Mouse (Mus musculus): ENCODE measurements around the gene Gm16253. TPM values are rescaled to one million over a fixed set of nuclear protein-coding genes. Genes with fewer than 3 reads are reported as not detected.
A peak's percentile ranks its signal among the peaks of the same experiment; 100 is the strongest.

Gm16253 gene
- total RNA-seq (2021) = 1 to 10 TPM; 1.5 TPM
- long read RNA-seq, experiment 1 = 0 reads
- long read RNA-seq, experiment 2 = 0 reads

DNA sequence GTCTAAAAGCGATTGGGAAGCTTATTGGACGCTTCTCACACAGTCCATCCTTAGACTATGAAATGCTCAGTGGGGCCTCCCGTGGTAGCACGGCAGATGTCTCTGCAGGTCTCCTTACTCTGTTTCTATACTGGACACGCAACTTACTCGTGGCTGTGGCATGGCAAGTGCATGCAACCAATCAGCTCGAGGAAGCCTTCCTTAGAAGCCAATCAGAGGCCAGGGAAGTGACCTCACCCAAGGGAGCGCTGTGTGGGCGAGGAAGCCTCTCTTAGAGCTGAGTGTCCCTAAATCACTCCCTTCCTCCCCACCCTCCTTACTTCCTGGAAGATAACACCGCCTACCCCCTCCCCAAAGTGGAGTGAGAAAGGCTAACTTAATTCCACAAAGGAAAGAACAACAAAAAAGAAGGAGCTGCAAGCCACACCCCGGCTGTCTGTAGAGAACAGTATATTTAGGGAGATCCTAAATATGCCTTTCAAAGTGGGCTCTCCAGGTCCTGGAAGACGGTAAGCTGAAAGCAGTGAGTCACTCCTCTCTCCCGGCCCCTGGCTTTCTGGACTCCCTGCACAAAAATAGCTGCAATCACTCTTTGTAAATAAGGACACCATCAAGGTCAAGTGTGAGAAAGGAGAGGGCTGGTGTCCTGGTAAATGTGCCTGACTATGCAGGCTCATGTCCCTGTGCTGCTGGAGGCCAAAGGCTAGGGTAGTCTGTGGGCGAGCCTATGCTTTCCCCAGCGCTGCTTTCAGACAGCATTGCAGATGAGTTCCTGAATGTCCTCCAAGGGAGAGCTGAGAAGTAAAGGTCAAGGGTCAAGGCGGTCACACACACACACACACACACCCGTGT lies at the start of gene Gm16253:
TSS of gene Gm16253 (plus strand) at position 295 of the 852 bp plus-strand sequence.
- DNase-seq (ENCODE audit: low spot score in 2 of 2) = peak; percentile 80 to 93

DNA sequence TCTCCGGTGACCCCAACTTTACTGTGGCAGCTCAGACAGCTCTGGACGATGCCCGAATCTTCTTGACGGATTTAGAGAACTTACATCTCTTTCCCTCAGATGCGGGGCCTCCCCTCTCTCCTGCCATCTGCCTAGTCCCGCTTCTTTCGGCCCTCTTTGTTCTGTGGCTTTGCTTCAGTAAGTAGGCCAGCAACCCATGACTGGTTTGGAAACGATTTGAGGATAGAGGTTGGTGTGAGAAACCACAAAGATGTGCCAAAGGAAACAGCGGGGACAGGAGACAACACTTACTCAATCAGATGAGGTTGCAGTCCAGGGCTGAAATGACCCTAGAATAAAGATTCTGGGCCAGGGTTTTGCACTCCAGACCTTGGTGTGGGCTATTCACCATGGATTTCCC lies 48.3 kb upstream of the Gm16253 start:
- DNase-seq (ENCODE audit: low spot score in 2 of 2) = no peak

DNA sequence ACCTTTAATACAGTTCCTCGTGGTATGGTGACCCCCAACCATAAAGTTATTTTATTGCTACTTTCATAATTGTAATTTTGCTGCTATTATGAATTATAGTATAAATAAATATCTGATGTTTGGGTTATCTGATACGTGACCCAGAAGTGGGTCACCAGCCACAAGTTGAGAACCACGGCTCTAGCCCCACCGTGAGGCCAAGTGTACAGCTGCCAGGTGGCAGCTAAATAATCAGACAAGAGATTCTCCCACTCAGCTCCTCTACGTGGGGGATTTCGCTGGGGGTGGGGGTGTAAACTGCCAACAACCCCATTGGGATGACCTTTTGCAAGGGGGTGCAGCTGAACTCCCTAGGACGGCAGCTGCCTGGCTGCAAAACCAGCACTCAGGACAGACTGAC lies 44.7 kb upstream of the Gm16253 start:
- DNase-seq (ENCODE audit: low spot score in 2 of 2) = no peak

DNA sequence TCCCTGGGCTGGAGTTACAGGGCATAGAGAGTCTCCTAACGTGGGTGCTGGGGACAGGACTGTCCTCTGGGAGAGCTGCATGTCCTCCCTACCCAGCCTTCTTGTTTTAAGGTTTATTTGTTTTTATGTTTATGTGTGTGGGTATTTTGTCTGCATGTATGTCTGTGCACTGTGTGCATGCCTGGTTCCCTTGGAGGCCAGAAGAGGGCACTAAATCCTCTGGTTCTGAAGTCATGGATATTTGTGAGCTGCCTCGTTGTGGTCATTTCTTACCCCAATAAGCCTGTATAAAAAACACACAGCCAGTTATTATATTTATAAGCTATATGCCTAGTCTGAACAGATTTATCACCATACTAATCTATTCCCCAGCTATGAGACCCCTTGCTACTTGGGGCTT lies 42.5 kb upstream of the Gm16253 start:
- no peak for DNase-seq (ENCODE audit: low spot score in 2 of 2)

DNA sequence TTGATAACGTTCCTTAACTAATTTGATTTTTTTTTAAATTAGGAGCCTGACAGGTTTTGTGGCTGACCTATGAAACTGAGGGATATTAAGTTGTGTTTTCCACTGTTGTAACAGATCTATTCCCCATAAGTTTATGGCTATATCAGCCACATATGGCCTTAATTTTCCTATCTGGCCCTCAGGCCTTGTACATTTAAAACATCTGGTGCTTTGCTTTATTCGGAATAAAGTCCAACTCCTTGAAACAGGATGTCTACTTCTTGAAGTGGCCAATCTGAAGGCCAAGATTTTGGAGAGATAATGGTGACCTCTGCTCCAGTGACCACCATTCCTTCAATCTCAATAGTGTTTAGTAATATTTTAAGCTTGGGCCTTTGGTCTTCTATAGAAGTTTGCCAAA lies 37.5 kb upstream of the Gm16253 start:
- no peak for DNase-seq (ENCODE audit: low spot score in 2 of 2)

DNA sequence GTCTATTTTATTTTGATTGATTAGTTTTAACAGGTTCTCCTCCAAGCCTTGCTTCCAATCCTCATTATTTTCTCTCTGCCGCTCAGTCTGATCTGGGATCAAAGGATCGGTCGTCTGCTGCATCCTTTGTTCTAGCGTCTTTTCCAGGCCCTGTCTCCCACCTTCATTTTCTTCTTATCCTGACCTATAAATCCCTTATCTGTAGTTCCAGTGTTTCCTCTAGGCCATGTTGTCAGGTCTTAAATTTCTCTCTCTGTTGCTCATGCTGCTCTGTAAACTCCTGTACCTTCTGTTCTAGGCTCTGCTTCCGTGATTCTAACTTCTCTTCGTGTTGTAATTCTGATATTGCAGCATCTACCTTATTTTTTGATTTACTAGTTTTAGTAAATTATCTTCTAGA lies 36.0 kb upstream of the Gm16253 start:
- no peak for DNase-seq (ENCODE audit: low spot score in 2 of 2)

DNA sequence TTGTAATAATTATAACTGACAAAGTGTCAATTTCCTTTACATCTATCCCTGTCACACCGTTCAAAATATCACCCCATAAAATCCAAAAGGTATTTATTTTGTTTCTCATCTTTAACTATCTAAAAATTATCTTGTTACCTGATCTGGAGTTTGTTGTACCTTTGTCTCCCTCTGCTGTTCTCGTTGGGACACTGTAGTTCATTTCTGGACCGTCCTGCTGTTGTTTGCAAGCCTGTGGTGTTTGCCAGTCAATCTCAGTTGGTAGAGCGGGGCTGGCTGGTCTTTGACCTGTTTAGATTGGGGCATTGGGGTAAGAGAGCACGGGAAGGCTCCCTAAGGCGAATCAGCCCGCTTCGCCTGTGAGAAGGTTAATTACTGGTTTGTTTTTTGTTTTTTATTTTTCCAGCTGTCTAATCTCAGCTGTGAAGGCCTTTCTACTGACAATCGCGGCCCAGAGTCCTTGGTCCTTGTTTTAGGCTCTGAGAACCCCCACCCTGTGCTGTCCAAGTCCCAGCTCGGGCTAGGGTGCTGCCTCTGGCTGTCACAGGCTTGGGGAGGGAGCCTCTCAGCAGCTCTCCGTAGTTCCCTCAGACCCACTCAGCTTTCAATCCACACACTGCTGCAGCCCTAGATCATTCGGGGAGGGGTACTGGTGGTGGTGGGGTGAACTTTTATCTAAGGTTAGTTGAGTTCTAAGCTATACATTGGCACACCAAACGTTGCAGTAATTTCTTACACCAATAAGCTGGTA lies 35.3 kb upstream of the Gm16253 start:
- DNase-seq (ENCODE audit: low spot score in 2 of 2) = no peak

DNA sequence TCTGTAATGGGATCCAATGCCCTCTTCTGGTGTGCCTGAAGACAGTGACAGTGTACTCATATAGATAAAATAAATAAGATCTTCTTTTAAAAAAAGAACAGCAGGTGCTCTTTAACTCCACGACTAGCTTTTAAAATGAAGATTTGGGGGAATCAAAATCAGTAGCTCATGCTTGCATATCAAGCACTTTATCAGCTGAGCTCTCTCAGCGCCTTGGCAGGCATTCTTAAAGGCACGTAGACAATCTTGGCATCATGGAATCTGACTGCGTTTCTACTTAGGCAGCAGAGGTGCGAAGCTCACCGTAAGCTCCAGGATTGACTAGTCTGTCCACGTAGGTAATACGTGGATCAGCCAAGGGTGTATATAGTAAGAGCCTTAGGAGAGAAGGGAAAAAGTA lies 34.2 kb upstream of the Gm16253 start:
- no peak for DNase-seq (ENCODE audit: low spot score in 2 of 2)

DNA sequence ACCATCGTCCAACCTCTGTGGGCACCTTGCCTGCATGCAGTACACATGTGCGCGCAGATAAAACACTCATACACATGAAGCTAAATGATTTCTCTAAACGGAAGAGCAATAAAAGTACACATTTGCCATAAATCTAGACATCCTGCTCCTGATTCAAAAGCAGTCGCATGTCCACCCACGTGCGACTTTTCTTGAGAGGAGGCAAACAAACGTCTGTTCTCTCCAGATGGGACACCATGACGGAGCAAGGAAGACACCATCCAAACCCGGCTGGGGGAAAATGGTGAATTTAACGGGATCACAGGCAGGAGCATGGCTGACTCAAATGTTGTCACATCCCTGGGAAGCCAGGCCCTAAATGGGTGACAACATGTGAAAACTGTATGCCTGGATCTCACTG lies 33.4 kb upstream of the Gm16253 start:
- no peak for DNase-seq (ENCODE audit: low spot score in 2 of 2)

DNA sequence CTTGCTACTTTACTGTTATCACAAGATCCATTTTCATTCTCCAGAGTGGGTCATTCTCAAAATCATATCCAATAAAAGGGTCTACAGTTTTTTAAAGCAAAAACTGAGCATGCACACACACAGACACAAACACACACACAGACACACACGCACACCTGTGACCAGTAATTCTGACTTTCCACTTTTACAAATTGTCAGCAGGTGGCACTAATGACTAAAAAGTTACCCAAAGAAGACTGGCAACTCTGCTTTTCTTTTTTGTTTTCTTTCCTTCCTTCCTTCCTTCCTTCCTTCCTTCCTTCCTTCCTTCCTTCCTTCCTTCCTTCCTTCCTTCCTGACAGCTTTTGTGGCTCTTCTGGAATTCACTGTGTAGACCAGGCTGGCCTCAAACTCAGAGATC lies 31.2 kb upstream of the Gm16253 start:
- no peak for DNase-seq (ENCODE audit: low spot score in 2 of 2)

DNA sequence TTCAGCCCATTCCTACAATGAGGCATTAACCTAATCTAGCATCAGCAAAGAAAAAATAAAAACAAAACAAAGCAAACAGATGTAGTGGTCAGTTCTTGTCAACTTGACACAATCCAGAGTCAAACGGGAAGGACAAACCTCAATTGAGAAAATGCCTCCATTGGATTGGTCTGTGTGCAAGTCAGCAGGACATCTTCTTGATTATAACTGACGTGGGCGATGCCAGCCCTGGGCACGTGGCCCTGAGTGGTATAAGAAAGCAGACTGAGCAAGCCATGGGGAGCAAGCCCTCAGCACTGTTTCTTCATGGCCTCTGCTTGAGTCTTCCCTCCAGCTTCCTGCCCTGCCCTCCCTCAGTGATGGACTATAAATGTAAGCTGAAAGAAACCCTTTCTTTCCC lies 29.9 kb upstream of the Gm16253 start:
- no peak for DNase-seq (ENCODE audit: low spot score in 2 of 2)

DNA sequence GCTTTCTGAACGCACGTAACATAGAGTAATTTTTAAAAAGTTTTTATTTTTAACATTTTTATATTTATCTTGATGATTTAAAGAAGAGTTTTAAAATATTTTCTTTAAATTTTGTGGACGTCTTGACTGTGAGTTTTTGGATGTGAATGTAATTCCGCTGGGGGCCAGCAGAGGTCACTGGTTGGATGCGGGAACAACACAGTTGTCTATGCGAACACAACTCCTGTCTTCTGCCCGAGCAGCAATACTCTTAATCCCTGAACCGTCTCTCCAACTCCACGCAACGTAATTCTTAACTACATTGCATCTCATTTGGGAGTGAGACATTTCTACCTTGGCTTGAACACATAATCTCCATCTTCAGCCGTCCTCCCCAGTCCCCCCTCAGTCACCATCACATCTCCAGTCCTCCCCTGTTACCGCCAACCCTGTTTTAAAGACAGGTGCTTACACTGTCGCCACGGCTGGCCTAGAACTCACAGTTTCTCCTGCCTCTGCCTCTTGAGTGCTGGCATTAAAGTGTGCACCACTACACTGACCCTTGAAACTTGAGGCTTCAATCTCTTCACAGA lies 29.3 kb upstream of the Gm16253 start:
- DNase-seq (ENCODE audit: low spot score in 2 of 2) = peak; percentile 66 to 81

DNA sequence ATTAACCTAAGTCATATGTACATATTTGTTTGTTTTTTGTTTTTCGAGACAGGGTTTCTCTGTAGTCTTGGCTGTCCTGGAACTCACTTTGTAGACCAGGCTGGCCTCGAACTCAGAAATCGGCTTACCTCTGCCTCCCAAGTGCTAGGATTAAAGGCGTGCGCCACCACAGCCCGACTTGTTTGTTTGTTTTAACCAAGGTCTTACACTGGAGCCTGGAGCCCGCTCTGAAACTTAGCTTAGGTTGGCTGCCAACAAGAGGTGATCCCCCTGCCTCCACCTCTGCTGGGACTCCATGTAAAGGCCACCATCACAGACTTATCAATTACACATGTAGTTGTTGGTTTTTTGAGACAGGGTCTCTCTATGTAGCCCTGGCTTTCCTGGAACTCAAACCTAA lies 28.0 kb upstream of the Gm16253 start:
- no peak for DNase-seq (ENCODE audit: low spot score in 2 of 2)

DNA sequence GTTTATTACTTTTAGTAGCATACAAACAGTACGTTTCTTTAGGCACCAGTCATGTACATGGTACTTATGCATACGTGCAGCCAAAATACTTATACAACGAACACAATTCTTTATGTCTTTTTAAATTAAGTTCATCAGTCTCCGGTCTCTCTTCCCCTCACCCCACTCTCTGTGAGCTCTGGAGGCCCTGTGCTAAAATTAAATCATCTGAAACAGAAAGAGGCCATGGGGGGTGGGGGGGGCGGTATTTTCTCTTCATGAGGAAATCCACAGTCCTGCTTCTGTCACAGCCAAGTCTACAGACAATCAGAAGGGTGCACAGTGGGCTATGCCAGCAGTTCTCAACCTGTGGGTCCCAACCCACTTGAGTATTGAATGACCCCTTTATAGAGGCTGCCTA lies 27.4 kb upstream of the Gm16253 start:
- DNase-seq (ENCODE audit: low spot score in 2 of 2) = no peak

DNA sequence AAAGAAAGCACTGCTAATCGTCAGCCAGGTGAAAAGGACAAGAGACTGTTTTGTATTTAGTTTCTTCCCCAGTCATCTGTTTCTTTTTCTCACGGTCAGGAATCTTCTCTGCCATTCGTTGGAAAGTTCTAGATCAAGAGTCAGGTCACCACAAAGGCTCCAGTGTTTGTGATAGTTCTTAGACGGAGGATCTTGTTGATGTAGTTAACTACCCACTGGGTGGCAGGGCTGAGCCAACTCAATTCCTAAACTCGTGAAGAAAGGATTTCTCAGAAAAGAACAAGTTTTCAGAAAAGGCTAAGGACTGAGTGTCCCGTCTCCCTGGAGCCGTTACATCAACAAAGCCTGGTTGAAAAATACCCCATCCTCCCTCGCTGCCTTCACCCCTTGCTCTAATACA lies 25.6 kb upstream of the Gm16253 start:
- DNase-seq (ENCODE audit: low spot score in 2 of 2) = peak in 1 of 2 experiments; percentile 61

DNA sequence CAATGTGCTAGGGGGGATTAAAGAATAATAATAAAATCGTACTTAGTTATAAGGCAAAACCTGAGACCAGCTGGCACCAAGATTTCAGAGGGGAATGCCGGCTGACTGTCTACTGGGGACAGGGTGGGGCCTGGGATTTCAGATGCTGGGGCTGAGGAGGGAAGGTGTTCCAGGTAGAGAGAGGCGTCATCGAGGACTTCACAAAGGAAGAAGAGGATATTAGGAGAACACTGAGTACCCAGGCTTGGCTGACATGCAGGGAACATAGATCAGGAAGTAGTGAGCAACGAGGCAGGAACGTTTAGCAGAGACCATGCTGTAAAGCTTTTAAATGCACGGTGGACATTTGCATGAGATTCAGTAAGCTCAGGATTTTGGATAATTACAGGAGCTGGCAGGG lies 24.9 kb upstream of the Gm16253 start:
- no peak for DNase-seq (ENCODE audit: low spot score in 2 of 2)

DNA sequence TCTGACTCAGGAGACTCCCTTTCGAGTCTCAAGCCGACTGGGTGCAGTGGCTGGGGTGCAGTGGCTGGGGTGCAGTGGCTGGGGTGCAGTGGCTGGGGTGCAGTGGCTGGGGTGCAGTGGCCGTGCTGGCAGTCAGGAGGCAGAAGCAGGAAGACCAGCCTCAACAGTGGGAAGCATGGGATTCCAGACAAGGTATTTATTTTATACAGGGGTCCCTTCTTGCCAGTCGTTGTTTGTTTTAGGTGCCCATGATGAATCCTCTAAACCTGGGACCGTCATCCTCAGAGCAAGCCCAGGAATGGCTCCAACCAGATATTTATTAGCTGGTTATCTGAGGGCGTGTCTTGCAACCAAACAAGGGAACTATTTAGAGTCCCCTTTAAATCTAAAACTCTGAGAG lies 23.2 kb upstream of the Gm16253 start:
- no peak for DNase-seq (ENCODE audit: low spot score in 2 of 2)

DNA sequence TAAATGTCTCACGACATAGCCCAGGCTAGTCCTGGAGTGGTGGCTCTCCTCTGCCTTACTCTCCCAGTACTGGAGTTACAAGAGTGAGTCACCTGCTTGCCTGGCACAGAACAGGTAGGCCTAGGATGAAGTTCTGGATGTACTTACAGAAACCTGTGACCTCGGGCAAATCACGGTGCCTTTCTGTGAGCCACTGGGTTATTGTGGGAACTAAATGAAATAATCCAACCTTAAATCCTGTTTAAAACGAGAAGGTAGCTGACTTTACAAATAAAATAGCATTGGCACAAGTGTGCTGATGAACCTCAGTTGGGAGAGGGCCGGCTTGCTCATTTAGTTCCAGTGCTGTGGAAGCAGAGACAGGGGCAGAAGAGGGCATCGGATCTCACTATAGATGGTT lies 22.5 kb upstream of the Gm16253 start:
- no peak for DNase-seq (ENCODE audit: low spot score in 2 of 2)

DNA sequence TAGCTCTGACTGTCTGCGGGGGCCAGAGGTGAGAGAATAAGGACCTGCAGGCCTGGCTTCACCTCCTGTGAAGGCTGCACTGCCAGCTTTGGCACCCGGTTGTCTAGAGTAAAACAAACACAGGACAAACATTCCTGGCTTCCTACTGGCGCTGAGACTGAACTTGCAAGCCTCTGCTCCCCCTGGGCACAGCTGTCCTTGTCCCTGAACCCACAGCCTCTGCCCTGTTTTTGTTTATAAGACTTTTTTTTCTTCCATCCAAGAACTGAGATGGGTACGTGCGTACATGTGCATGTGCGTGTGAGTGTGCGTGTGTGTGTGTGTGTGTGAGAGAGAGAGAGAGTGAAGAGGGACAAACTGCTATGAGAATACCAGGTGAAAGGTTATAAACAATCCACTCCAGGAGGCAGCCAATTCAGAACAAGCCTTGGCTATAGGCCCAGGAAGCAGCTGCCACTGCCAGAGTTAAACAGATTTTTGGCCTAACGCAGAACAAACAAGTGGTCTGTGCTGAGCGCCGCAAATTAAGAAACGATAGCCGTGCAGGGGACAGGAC lies 21.7 kb upstream of the Gm16253 start:
- peak in 1 of 2 experiments; percentile 83 for DNase-seq (ENCODE audit: low spot score in 2 of 2)

DNA sequence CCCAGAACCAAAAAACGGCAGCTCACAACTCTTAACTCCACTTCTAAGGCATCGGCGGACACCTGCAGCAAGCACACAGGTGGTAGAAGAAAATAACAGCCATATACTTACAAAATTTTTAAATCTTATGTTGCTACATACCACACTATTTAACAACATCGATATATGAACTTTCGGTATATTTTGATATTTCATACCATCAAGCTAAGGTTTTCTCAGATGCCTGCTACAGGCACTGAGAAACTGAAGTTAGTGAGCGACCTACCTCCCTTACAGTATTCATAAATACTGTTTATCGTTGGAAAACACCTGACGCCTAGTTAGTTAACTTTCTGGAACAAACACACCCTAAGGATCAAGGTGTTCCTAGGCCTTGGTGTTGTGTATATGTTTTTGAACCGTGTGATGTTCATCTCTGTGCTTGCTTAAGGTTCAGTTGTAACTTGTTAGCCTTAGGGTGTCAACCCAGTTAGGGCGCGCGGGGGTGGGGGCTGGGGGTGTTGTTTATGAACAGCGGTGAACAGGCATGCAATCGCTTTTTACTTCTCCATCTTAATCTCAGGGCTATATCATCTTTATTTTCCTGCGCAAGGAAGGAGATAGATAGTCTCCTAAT lies 20.7 kb upstream of the Gm16253 start:
- DNase-seq (ENCODE audit: low spot score in 2 of 2) = no peak
